Mouse (Mus musculus) adrenal gland, postnatal 10 days (tissue): ENCODE measurements around the gene Rgs16. TPM values are rescaled to one million over a fixed set of nuclear protein-coding genes. Genes with fewer than 3 reads are reported as not detected.
A peak's percentile ranks its signal among the peaks of the same experiment; 100 is the strongest.

ENCODE experiments used
- DNase-seq: peaks from one replicate; pipeline ENCODE4 v3.0.0; 2021; ENCODE audit warnings: mixed read lengths
- long read RNA-seq, 2 experiments: library from polyadenylated mRNA; stranded (forward); transcript quantifications; one replicate each; pipeline ENCODE4 v2.0.0; 2021
- total RNA-seq, 2 experiments: library from RNA; stranded (reverse); gene quantifications; 2 replicates each; pipeline ENCODE4 v1.2.3; 2021

Rgs16 gene
- total RNA-seq, result 10 to 100 TPM; 10.3 to 48.8 TPM
- long read RNA-seq, experiment 1, transcript Rgs16-201 (5 exons, 2,339 nt), result major isoform, 44 of 61 reads
- long read RNA-seq, experiment 1, partial matches to known transcripts, result 2 of 61 reads
- long read RNA-seq, experiment 1, other reads (novel, unspliced or antisense), result 15 of 61 reads
- long read RNA-seq, experiment 2, partial matches to known transcripts, result 0 of 1 reads
- long read RNA-seq, experiment 2, other reads (novel, unspliced or antisense), result 0 of 1 reads

- DNase-seq, result peak; percentile 92
These were observed at the start of gene Rgs16 for GRCm38 (mm10) chr1:153740145-153740544. TSS of gene Rgs16 (plus strand) at chr1:153740349.

GRCm38 (mm10) chr1:153692526-153692925 lies 47.6 kb upstream of the Rgs16 start:
- DNase-seq, result no peak

- DNase-seq, result no peak
These were observed 45.6 kb upstream of the Rgs16 start for GRCm38 (mm10) chr1:153694372-153695120.

GRCm38 (mm10) chr1:153695398-153695797 lies 44.8 kb upstream of the Rgs16 start:
- no peak for DNase-seq

GRCm38 (mm10) chr1:153696093-153696492 lies 44.1 kb upstream of the Rgs16 start:
- DNase-seq, result no peak

GRCm38 (mm10) chr1:153696541-153696940 lies 43.6 kb upstream of the Rgs16 start:
- DNase-seq, result no peak

GRCm38 (mm10) chr1:153697581-153698251 lies 42.4 kb upstream of the Rgs16 start:
- no peak for DNase-seq

- no peak for DNase-seq
These were observed 41.7 kb upstream of the Rgs16 start for GRCm38 (mm10) chr1:153698311-153699084.

GRCm38 (mm10) chr1:153700448-153701063 lies 39.6 kb upstream of the Rgs16 start:
- DNase-seq, result no peak

GRCm38 (mm10) chr1:153701461-153701860 lies 38.7 kb upstream of the Rgs16 start:
- no peak for DNase-seq

- DNase-seq, result no peak
These were observed 37.8 kb upstream of the Rgs16 start for GRCm38 (mm10) chr1:153702166-153702852.

GRCm38 (mm10) chr1:153702853-153703410 lies 37.2 kb upstream of the Rgs16 start:
- DNase-seq, result peak; percentile 20

GRCm38 (mm10) chr1:153703445-153703991 lies 36.6 kb upstream of the Rgs16 start:
- DNase-seq, result peak; percentile 59

- DNase-seq, result no peak
These were observed 36.0 kb upstream of the Rgs16 start for GRCm38 (mm10) chr1:153704174-153704573.

GRCm38 (mm10) chr1:153704996-153705395 lies 35.2 kb upstream of the Rgs16 start:
- no peak for DNase-seq

- DNase-seq, result no peak
These were observed 31.5 kb upstream of the Rgs16 start for GRCm38 (mm10) chr1:153708626-153709025.

- no peak for DNase-seq
These were observed 30.7 kb upstream of the Rgs16 start for GRCm38 (mm10) chr1:153709451-153709850.

GRCm38 (mm10) chr1:153711544-153712262 lies 28.4 kb upstream of the Rgs16 start:
- DNase-seq, result no peak

- no peak for DNase-seq
These were observed 27.5 kb upstream of the Rgs16 start for GRCm38 (mm10) chr1:153712633-153713032.

GRCm38 (mm10) chr1:153717990-153718389 lies 22.2 kb upstream of the Rgs16 start:
- no peak for DNase-seq
